Mouse (Mus musculus) kidney, postnatal 10 days (tissue): ENCODE data around the gene Foxd3.
A peak's percentile ranks its signal among the peaks of the same experiment; 100 is the strongest.
"Not testable (repeated sequence)": the region's sequence is repeated elsewhere in the genome, so short reads cannot be mapped to it uniquely, and the experiment has no call there.

Experiments used
- DNase-seq: peaks from one replicate; pipeline ENCODE4 v3.0.0; 2021; ENCODE audit warnings: mixed read lengths

The Foxd3 gene

DNA sequence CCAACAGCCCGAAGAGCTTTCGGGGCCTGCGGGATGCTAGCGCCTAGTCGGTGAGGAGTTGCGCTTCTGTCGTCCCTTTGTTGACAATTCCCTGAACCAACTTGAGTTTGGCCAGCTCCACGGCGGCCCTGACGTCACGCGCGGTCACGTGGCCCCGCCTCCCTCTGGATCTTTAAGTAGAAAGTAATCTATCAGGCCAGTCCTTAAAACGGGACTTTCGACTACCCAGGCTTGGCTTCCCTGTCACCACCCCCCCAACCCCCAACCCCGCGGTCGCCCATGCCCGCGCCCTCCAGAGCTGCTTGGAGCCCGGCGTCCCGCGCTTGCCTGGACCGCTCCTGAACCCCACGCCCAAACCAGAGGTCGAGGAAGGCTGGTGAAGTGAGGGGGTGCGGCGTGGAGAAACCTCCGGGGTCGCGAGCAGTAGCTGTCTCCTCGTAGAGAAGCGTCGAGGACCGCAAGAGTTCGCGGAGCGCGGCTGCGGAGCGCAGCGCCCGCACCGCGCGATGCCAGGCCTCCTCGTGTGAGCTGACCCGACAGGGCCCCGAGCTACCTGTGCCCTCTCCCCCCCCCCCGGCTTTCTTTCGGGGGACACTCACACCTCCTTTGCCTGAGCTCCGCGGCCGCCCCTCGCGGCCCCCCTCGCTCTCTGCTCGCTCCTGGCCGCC lies at the start of gene Foxd3:
TSS of gene Foxd3 (plus strand) at position 363 of the 668 bp plus-strand sequence.
- peak; percentile 36 for DNase-seq

DNA sequence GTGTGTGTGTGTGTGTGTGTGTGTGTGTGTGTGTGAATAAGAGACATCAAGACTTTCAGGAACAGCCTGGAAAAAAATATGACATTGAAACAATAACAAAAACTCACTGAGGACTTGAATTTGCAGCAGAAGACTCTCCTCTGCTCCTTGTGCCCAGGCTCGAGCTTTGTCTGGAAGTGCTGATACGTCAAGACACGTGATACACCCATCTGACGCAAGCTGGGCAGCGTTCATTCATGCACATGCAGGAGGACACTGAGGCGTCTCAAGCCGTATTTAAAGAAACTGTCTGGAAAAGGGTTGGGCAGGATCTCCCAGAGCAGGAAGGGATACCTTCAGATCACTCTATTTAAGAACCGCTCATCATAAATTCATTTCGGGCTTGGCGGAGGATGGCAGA lies 43.9 kb upstream of the Foxd3 start:
- DNase-seq: no peak

DNA sequence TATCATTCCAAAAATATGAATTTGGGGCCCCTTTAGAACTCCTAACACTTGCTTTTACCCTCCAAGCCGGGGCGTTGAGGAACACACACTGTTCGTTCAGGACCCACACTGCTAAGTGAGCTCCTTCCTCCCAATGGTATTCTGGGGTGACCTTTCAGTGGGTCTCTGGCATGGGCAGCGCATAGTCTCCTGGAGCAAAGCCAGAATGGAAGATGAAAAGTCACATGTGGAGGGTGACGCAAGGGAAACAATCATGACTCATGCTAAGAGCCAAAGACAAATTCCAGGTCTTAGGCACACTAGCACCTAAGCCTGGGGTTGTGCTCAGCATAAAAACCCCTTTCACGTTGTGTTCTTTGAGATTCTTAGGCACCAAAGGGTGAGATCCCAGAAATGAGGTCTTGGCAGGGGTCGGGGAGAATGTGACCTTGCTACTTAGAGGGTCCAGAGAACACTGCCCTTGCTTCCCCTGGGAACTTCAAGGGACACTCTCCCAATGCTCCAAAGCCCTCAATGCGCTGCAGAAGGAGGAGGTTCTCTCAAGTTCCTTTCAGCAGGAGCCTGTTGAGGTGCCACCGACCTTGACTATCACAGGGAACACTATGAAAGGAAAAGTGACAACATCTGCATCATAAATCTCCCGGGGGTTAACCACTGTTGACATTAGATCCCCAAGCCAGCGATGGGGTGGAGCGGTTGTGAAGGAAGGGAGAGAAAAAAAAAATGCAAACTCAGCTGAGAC lies 43.3 kb upstream of the Foxd3 start:
- no peak for DNase-seq

DNA sequence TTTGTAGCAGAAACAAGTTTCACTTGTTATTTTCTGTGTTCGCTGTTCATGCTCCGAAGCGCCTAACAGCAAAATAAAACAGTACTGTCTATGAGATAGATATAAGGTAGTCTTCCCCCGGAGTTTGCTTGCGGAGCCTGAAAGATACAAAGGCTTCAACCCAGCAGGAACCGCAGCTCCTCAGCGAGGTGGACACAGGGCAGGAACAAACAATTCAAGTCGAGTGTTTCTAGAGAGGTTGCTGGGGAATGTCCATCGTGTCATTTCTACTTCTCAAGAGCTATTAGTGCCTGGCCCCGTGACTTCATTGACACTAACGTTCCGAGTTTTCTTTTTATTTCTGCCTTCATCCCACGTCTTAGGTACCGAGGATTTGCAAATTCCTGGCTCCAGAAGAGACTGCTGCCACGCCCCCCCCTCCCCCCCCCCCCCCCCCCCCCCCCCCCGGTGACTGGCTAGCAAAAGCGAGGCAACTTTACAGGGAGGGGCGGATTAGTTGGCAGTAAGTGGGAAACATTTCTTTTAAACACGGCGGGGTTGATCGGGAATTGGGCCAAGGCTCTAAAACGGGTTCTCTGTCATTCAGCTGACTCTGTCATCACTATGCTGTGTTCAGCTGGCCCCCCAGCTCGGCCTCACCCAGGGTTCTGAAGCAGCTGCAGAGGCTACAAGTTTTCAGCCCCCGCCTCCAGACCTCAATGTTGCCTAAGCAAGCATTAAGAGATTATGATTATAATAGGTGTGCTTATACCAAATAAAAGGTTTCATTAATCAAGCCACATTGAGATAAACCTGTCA lies 29.9 kb upstream of the Foxd3 start:
- peak; percentile 6 for DNase-seq

DNA sequence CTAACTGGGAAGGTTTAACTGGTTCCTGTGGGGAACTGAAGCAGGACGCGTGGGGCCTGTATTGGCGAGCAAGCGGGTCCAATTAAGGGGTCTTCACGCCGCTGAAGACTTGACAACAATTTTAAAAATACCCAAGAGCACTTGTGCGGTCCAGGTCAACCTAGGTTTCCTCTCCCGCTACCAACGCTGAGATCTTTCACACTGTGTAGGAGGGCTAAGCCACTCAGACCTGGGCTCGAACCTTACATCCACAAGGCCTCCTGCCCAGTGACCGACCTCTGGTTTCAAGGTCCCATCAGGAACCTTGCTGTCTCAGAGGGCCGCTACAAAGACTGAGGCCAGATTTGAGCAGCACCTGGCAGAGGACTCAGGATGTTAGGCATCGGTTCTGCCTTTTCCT lies 29.0 kb upstream of the Foxd3 start:
- no peak for DNase-seq

DNA sequence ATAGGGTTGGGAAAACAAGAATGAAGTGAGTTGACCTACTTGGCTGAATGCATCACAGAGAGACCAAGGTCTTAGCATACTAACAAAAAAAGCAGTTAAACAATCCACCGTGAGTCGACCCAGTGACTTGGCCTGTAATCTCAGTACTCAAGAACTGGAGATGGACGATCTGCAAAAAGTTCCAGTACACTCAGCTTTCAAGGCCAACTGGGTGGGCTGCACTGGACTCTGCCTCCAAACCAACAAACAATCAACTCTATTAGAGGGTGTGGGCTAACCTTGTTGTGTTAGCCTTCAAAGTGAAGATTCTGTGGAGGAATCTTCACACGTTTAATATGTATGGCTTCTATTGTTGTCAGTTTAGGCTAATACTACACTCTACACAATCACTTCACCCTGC lies 20.1 kb upstream of the Foxd3 start:
- DNase-seq: no peak

DNA sequence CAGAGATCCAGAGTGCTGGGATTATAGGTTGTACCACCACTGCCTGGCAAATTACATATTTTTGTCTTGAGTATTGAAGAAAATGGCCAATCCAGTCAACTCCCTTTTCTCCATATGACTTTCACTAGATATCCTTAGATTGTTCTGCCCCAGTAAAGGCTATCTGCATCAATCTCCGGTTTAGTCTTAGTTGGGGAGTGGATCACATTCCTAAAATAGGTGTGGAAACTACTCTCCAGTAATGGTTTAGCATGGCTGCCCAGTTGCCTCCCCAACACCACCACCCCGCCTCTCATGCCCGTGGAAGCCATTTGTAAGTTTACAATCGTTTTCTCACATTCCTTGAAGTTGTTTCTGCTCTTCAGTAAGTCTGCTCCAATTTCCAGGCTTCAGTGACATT lies 19.4 kb upstream of the Foxd3 start:
- DNase-seq: no peak

DNA sequence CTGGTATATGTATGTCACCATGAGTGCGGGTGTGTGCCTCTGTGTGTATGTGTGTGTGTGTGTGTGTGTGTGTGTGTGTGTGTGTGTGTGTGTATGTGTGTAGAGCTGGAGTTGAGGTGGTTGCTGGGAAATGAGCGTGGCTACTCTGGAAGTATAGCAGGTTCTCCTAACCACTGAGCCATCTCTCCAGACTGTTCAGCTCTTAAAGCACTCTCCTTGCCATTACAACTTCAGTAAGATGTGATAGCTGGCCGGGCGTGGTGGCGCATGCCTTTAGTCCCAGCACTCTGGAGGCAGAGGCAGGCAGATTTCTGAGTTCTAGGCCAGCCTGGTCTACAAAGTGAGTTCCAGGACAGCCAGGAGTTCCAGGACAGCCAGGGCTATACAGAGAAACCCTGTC lies 15.5 kb upstream of the Foxd3 start:
- not testable (repeated sequence) for DNase-seq

DNA sequence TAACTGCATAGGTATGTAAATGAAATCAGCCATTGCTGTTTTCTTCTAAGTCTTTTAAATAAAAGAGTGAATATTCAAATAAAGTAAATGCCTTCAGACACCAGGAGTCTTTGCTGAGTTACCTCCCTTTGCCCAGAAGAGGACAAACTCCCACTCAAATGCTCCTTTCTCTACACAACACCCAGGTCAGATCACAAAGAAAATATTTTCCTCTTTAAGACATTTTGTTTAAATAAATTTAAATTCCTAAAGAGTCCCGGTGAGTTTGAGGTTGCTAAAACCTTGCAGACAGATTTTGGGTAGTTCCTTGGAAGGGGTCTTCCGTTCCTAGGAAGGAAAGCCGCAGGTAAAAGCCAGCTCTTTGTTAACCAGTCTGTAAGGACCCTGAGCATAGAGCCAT lies 14.2 kb upstream of the Foxd3 start:
- DNase-seq: no peak

DNA sequence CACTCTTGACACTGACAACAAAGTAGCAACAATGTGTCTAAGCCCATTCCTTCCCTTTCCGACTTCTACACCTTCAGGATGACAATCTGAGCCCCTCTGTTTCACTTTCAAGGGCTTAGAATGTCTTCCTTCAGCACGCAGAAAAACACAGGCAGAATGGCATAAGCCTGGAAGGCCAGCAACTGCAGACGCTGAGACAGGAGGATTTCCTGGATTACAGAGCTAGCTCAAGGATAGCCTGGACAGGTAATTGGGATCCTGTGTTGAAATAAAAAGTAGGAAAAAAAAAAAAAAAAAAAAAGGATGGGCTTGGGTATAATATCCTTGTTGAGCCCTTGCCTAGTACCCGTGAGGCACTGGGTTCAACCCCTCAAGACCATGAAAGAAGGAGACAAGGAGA lies 10.5 kb upstream of the Foxd3 start:
- no peak for DNase-seq

DNA sequence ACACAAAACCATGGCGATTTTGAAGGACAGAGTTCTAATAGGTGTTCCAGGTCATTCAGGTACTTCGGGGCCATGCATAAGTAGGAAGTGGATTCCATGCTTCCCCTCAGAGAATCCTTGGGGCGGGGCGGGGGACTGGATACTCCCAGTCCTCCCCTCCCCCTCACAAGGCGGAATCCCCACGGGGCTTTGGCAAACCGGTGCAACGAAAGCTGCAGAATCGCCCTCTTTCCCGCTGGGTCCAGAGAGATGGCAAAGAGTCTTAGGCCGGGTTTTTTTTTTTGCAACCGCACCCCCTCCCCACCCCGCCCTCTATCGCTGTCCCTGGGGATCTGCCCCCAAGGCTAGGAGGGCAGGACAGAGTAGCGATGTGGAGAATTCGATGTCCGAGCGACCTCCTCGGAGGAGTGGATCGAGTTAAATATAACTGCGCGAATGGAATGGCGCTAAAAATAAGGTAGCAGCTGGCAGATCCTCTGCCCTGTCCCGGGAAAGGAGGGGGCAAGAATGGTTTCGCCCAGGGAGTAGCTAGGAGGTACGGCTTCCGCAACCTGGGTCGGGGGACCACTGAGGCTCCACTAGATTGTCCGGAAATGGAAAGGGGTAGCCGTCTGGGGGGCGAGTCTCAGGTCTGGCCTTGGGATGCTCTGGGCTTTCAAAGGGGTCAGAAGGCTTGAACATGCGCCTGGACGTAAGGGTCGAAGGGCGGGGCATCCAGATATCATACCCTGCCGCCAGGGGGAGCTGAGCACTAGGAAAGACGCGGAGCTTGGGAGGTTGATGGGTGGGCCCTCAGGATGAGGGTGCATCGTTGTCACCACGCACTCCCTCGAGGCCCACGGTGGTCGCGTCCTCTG lies 5.8 kb upstream of the Foxd3 start:
- peak; percentile 19 for DNase-seq

DNA sequence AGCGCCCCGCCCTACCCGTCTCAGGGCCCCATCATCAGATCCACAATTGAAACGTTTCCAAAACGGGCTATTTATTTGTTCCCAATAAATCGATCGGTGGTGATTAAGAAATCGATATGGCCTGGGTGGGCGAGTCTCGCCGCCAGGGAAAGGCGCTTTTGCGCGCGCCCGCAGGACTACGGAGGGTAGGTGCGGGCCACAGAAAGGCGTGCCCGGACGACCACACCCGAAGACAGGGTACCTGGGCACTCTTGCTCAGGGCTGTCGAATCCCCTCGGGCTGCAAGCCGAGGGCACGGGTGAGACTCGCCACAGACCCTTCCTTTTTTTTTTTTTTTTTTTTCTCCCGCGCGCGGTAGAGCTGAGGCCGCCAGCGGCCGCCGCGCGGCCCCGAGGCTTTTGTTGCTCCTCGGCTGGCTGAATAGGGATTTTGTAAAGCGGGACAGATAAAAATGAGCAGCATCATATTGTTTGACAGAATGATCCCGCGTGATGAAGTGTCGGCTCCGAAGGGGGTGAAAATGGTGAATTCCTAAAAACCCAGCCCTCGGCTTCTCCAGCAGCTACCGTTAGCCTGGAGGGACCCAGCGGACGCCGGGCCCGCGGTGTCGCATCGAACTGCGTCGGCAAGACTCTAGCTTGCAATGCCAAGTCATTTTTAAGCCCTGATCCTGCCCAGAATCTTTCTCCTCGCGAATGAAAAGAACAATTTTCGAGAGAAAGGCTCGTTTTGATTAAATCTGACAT lies 5.0 kb upstream of the Foxd3 start:
- DNase-seq: peak; percentile 29

DNA sequence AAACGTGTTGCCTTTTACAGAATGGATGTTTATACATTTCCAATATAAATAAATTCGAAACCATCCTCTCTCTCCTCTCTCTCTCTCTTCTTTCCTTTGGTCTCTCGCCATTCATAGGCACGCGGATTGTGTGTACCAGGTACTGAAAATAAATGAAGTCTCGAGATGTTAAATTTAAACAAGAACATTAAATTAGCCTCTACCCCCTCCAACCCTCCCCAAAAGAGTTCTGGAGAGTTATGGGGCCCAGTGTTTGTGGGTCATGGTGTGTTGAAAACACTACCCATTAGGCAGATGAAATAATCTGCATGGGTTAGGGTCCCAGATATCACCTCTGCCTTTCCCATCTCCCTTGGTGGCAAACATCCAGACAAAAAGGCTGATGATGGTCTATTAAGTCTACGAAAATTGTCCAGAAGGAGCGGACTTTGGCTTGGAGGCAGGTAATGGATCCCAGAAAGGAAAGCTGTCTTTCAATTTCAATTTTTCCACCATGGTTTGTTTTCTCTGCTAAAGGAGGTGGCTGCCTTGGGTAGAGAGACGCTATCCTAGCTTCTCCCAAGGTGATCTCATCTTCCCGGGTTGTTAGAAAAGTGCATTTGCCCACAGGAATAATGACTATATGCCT lies 4.2 kb upstream of the Foxd3 start:
- no peak for DNase-seq

DNA sequence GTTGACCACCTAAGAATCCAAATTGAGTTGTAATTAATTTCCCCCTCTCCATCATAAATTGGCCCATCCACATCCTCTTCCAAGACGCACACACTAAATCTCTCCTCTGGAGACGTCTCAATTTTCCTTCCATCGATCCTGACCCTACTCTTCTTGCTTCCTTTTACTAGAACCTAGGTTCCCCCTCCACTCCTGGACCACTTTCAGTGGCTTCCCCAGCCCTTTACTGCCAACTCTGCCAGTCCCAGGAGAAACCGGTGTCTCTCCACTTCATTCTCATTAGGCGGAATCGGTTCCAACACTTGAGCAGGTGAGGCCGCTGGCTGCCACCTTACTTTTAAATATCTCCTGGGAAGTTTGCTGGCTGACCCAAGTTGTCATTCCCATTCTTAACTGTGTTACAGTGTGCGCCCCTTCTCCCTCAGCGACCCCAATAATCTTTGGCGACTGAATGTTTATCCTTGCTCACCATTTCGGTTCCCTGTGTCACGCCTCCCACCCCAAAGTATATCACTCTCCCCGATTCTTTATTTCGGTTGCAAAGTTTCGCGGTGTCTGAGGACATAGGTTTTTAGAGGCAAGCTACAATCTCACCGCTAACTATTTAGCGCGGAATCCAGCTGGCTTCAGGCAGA lies 3.4 kb upstream of the Foxd3 start:
- DNase-seq: no peak

DNA sequence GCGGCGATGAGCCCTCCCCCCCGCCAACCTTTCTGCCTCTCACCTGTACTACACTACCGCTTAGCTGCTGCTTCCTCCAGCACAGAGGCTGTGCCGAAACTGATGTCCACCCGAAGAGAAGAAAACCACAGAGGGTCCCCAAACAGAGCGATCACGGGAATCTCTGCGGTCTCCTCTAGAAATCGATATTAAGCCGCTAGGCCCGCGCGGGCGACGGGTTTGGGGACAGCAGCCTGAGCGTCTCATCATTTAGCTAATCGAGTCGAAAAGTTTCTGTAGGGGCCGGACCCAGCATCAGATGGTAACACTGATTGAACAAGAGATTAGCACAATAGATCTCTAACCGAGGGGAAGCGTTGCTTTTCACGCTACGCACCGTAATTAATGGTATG lies 2.9 kb upstream of the Foxd3 start:
- DNase-seq: peak; percentile 11

DNA sequence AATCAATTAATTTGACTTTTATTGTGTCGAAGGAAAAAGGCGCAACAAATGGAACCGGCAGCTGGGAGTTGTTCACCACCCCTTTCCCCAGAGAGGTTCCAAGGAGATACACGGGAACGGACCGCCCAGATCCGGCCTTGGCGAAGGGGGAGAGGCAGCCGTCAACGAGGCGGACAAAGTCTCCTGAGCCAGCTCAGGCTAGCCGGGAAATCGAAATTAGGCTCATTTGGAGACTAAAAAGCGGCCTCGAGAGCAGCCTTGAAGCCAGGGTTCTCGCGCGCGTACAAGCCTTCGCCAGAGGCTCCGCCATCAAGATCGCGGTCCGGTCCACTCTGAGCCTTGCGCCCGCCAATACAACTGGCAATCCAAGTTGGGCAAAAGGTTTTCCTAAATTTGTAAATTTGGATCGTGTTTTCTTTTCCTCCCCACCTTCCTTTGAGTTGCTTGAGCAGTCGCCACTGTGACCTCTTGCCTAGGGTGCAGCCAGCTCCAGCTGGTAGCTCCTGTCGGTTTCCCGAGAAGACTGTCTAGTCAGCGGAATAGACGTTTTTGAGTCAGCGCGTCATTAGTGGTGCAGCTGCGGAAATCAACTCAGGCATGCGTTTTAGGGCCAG lies 2.4 kb upstream of the Foxd3 start:
- DNase-seq: peak; percentile 33

DNA sequence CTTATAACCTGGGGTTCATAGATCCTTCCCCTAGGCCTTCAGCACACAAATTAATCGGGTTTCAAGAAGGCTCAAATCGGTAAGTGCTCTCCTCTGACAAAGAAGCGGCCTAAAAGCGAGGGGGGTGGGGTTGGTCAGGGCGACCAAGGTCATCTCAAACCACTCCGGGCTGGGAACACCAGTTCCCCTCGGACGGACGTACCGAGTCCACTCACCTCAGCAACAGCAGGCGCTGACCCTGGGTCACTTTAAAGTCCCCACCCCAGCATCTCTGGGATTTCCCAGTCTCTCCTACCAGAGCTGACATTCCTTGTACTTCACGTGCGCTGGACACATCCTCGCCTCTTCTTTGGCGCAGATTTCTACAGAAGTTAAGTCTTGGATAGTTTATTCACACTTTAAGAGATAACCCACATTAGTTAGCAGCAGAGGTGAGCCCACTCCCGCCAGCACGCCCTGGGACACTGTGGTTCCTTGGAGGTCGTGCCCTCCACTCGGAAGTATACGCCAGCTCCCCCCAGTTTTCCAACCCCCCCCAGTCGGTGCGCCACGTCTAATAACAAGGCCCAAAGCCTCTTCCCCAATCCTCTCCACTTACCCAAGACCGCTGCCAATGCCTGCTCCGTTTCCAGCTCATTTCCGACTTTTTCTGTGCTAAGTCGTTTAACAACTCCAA lies 1.3 kb upstream of the Foxd3 start:
- DNase-seq: peak; percentile 9

DNA sequence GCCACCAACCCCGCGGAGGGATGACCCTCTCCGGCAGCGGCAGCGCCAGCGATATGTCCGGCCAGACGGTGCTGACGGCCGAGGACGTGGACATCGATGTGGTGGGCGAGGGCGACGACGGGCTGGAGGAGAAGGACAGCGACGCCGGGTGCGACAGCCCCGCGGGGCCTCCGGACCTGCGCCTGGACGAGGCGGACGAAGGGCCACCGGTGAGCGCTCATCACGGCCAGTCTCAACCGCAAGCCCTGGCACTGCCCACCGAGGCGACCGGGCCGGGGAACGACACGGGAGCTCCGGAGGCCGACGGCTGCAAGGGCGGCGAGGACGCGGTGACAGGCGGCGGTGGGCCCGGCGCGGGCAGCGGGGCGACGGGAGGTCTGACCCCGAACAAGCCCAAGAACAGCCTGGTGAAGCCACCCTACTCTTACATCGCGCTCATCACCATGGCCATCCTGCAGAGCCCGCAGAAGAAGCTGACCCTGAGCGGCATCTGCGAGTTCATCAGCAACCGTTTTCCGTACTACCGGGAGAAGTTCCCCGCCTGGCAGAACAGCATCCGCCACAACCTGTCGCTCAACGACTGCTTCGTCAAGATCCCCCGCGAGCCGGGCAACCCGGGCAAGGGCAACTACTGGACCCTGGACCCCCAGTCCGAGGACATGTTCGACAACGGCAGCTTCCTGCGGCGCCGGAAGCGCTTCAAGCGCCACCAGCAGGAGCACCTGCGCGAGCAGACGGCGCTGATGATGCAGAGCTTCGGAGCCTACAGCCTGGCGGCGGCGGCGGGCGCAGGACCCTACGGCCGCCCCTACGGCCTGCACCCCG lies 718 bp downstream of the Foxd3 start:
- DNase-seq: peak; percentile 28

DNA sequence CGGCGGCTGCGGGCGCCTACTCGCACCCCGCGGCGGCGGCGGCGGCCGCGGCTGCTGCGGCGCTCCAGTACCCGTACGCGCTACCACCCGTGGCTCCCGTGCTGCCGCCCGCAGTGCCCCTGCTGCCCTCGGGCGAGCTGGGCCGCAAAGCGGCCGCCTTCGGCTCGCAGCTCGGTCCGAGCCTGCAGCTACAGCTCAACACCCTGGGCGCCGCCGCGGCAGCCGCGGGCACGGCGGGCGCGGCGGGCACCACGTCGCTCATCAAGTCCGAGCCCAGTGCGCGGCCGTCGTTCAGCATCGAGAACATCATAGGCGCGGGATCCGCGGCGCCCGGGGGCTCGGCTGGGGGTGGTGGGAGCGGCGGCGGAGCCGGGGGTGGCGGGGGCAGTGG lies 1.3 kb downstream of the Foxd3 start:
- peak; percentile 10 for DNase-seq
